Mouse (Mus musculus) stomach, postnatal 0 days (tissue): ENCODE results near the gene Ubp1.

Source experiments
- CTCF ChIP-seq: IDR thresholded peaks from 2 replicates; pipeline ENCODE4 v1.5.1; 2016; ENCODE audit warnings: antibody characterized with exemption, low read depth, mild to moderate bottlenecking, moderate library complexity
- EP300 ChIP-seq: optimal IDR thresholded peaks from 2 replicates; pipeline ENCODE3; 2016; ENCODE audit warnings: antibody characterized with exemption

GRCm38 (mm10) chr9:113982451-113982850, 51.7 kb downstream of the Ubp1 start:
- TF ChIP-seq CTCF (no peak), EP300 (no peak)
